Mouse (Mus musculus): ENCODE data around the gene E430018J23Rik.
"Not testable (repeated sequence)": the region's sequence is repeated elsewhere in the genome, so short reads cannot be mapped to it uniquely, and the experiment has no call there.

- TF ChIP-seq CTCF (IDR thresholded peaks at IDR 0.05; ENCODE audit: insufficient read depth, low read length); POLR2A (IDR thresholded peaks at IDR 0.05; ENCODE audit: borderline replicate concordance, extremely low read depth, low read depth, low read length): not testable (repeated sequence)
Observed at GRCm38 (mm10) chr7:127404101-127404500, 10.7 kb upstream of the E430018J23Rik start.
